Mouse (Mus musculus): ENCODE results near the gene Taz.

DNA sequence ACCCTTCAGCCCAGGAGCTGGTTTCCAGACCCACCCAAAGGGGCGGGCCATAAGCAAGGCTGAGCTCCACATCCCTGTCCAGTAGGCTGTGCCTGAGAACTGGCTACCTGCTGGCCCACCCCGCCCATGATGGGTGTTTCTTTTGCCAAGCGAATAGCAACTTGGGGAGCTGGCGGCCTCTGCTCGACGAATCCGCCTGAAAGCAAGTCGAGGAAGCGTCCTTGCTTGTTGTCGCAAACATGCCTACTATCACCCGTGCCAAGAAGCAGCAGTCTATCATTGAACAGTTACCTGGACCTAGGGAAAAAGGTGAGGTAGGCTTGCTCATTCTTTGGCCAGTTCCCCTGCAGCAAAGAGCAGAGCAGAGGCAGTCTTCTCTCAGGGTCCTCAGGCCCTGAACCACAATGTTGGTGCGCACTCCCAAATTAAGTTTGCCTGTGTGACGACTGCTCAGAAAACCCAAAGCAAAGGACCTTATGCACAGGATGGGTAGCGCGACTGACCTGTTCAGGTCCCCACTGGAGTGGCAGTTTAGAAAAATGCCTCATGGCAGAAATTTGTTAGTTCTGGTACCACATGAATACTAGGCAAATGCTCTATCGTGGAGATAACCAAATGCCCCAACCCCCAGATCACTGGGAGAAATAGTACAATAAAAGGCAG lies at the start of gene Taz, which contains the start of gene Dnase1l1:
- TF ChIP-seq CTCF (conservative IDR thresholded peaks at IDR 0.05; ENCODE audit: low read length) = no peak
- no peak for TF ChIP-seq NANOG (IDR thresholded peaks at IDR 0.05; ENCODE audit: borderline replicate concordance, low read length)
- no peak for TF ChIP-seq POU5F1 (IDR thresholded peaks at IDR 0.05; ENCODE audit: borderline replicate concordance, low read length)

Measured in E14TG2a.4 (cell line).